Mouse (Mus musculus) heart, adult 2 months (tissue): ENCODE results near the gene Dlx6. TPM values are rescaled to one million over a fixed set of nuclear protein-coding genes. Genes with fewer than 3 reads are reported as not detected.

Source experiments
- DNase-seq, 2 experiments: peaks; one replicate each; pipeline ENCODE4 v3.0.0; 2021
- H3K27ac ChIP-seq: fragments of 200-600 bp; 2 replicates; pipeline ENCODE4 v1.8.1; 2022
- H3K27me3 ChIP-seq: fragments of 200-500 bp; 2 replicates; pipeline ENCODE4 v1.6.1; 2012; ENCODE audit warnings: mild to moderate bottlenecking, low read length, inconsistent platforms, mixed read lengths; ENCODE audit not compliant: control insufficient read depth, insufficient read depth
- H3K36me3 ChIP-seq: fragments of 200-500 bp; 2 replicates; pipeline ENCODE4 v1.6.1; 2012; ENCODE audit warnings: low read length, inconsistent platforms; ENCODE audit not compliant: control insufficient read depth, insufficient read depth
- H3K4me1 ChIP-seq: fragments of 200-500 bp; 2 replicates; pipeline ENCODE4 v1.6.1; 2011; ENCODE audit warnings: low read length; ENCODE audit not compliant: control insufficient read depth, insufficient read depth
- H3K4me3 ChIP-seq: fragments of 200-600 bp; 2 replicates; pipeline ENCODE4 v1.8.1; 2022
- H3K79me2 ChIP-seq: fragments of 200-500 bp; replicated peaks from 2 replicates; pipeline ENCODE4 v1.6.1; 2012; ENCODE audit warnings: mild to moderate bottlenecking, inconsistent platforms, low read length, moderate library complexity, mixed read lengths; ENCODE audit not compliant: control insufficient read depth, insufficient read depth
- H3K9ac ChIP-seq: fragments of 200-500 bp; 2 replicates; pipeline ENCODE4 v1.6.1; 2012; ENCODE audit warnings: low read depth, mild to moderate bottlenecking, control low read depth, inconsistent platforms, low read length, mixed read lengths
- CTCF ChIP-seq: fragments of 200-600 bp; IDR thresholded peaks from 2 replicates; pipeline ENCODE4 v1.8.1; 2022; ENCODE audit warnings: antibody characterized with exemption, mild to moderate bottlenecking, moderate library complexity
- EP300 ChIP-seq: fragments of 200-500 bp; IDR thresholded peaks from 2 replicates; pipeline ENCODE4 v1.6.1; 2011; ENCODE audit warnings: low read depth, low read length, control low read depth; ENCODE audit not compliant: insufficient read depth
- POLR2A ChIP-seq: fragments of 200-500 bp; IDR thresholded peaks from 2 replicates; pipeline ENCODE4 v1.6.1; 2011; ENCODE audit warnings: mild to moderate bottlenecking, low read depth, low read length, control low read depth; ENCODE audit not compliant: insufficient read depth
- WGBS: fragments of 180-500 bp; shearing (Covaris S2); methylation state at CpG from one replicate; pipeline ENCODE4 v1.1.7; 2018; 5-methylcytosine and 5-hydroxymethylcytosine counted together
- intact Hi-C: fragments of 180-260 bp; cut with DNase I; formaldehyde crosslinking; loops from one replicate; pipeline ENCODE4 v1.15.1; 2025
- polyA plus RNA-seq: library from polyadenylated mRNA; depleted of rRNA; stranded (reverse); fragments of >200 nt; gene quantifications from 2 replicates; pipeline ENCODE4 v1.2.3, GENCODE M21; 2012
- total RNA-seq, 2 experiments: library from RNA; stranded (reverse); gene quantifications; 2 replicates each; pipeline ENCODE4 v1.2.3; 2021

Gene Dlx6
- total and polyA plus RNA-seq, 3 experiments: not detected

- H3K79me2 ChIP-seq: no peaks in the 10 kb centered on the region
- intact Hi-C loops: loop anchor here (10.0 kb wide), 1 partner anchor 163 kb away; no protein-coding TSS in a partner anchor
- peaks cover 33% of the 10 kb centered on the region for H3K27me3 ChIP-seq
- WGBS: 17% methylated on average over 2 of the region's 2 CpGs
- no peak overlapping the region for H3K27ac ChIP-seq
- no peaks in the 10 kb centered on the region for H3K36me3 ChIP-seq
- no peak overlapping the region for H3K9ac ChIP-seq
- peaks cover 2% of the 10 kb centered on the region for H3K4me1 ChIP-seq
- H3K4me3 ChIP-seq: no peak overlapping the region
- TF ChIP-seq EP300: no peak
- DNase-seq: no peak
Measured at GRCm38 (mm10) chr6:6857766-6858165, 5.4 kb upstream of the Dlx6 start.

GRCm38 (mm10) chr6:6858571-6858970 lies 4.6 kb upstream of the Dlx6 start:
- H3K4me3 ChIP-seq: no peak overlapping the region
- H3K79me2 ChIP-seq: no peaks in the 10 kb centered on the region
- no peak overlapping the region for H3K9ac ChIP-seq
- H3K27ac ChIP-seq: no peak overlapping the region
- no peaks in the 10 kb centered on the region for H3K36me3 ChIP-seq
- 8% methylated on average over 1 of the region's 1 CpGs for WGBS
- intact Hi-C loops: loop anchor here (10.0 kb wide), 1 partner anchor 164 kb away; no protein-coding TSS in a partner anchor
- TF ChIP-seq CTCF (no peak), EP300 (no peak), POLR2A (no peak)
- DNase-seq: no peak
- H3K27me3 ChIP-seq: peaks cover 37% of the 10 kb centered on the region
- H3K4me1 ChIP-seq: peaks cover 2% of the 10 kb centered on the region

GRCm38 (mm10) chr6:6859111-6859949 lies 3.8 kb upstream of the Dlx6 start:
- Histone ChIP-seq H3K27me3 (peaks cover 40% of the 10 kb centered on the region), H3K27ac (no peak overlapping the region), H3K9ac (no peak overlapping the region), H3K4me3 (no peak overlapping the region), H3K4me1 (peaks cover 2% of the 10 kb centered on the region), H3K36me3 (no peaks in the 10 kb centered on the region), H3K79me2 (no peaks in the 10 kb centered on the region)
- WGBS: 9% methylated on average over 19 of the region's 19 CpGs
- TF ChIP-seq EP300 (no peak), CTCF (no peak), POLR2A (no peak)
- intact Hi-C loops: loop anchor here (10.0 kb wide), 1 partner anchor 165 kb away; no protein-coding TSS in a partner anchor
- no peak for DNase-seq

GRCm38 (mm10) chr6:6859950-6860410 lies 3.2 kb upstream of the Dlx6 start:
- Histone ChIP-seq H3K27ac (no peak overlapping the region), H3K9ac (no peak overlapping the region), H3K4me3 (no peak overlapping the region), H3K4me1 (peaks cover 2% of the 10 kb centered on the region), H3K79me2 (no peaks in the 10 kb centered on the region), H3K36me3 (no peaks in the 10 kb centered on the region), H3K27me3 (peaks cover 43% of the 10 kb centered on the region)
- TF ChIP-seq POLR2A (no peak), EP300 (no peak), CTCF (no peak)
- peak in 1 of 2 experiments; percentile 40 for DNase-seq
- WGBS: 3% methylated on average over 21 of the region's 21 CpGs
- intact Hi-C loops: loop anchor here (10.0 kb wide), 1 partner anchor 165 kb away; no protein-coding TSS in a partner anchor

- Histone ChIP-seq H3K36me3 (no peaks in the 10 kb centered on the region), H3K27ac (no peak overlapping the region), H3K27me3 (peaks cover 43% of the 10 kb centered on the region), H3K4me1 (peaks cover 2% of the 10 kb centered on the region), H3K79me2 (no peaks in the 10 kb centered on the region), H3K9ac (no peak overlapping the region), H3K4me3 (no peak overlapping the region)
- 2% methylated on average over 33 of the region's 33 CpGs for WGBS
- no peak for DNase-seq
- TF ChIP-seq CTCF: no peak
- TF ChIP-seq POLR2A: no peak
- no peak for TF ChIP-seq EP300
- intact Hi-C loops: no loop called here
Measured at GRCm38 (mm10) chr6:6860411-6861085, 2.6 kb upstream of the Dlx6 start.
